Comparison of ENCODE assay signal across 22 mouse cellular contexts in genomic region chr7:132025591-132025990, GRCm38 (mm10). TPM values are rescaled to one million over a fixed set of nuclear protein-coding genes. Genes with fewer than 3 reads are reported as not detected.
"Had no signal": no experiment of that assay in that cellular context is flagged by ENCODE, and none has a peak within 500 bp of the region (broad histone marks: within the 10 kb centered on the region; RNA-seq: fewer than 3 reads in every experiment).

No protein-coding gene starts in this region.

- H3K4me2 ChIP-seq: neural tube, embryonic 13.5 days; neural tube, embryonic 15.5 days; stomach, embryonic 15.5 days had no signal

- H3K27me3 ChIP-seq: neural tube, embryonic 13.5 days; stomach, embryonic 15.5 days had no signal

- H3K36me3 ChIP-seq: neural tube, embryonic 13.5 days; neural tube, embryonic 15.5 days; stomach, embryonic 15.5 days had no signal

- H3K4me3 ChIP-seq: neural tube, embryonic 13.5 days; neural tube, embryonic 15.5 days; stomach, embryonic 15.5 days had no signal

- H3K9ac ChIP-seq: neural tube, embryonic 13.5 days; neural tube, embryonic 15.5 days; stomach, embryonic 15.5 days had no signal

- H3K4me1 ChIP-seq: neural tube, embryonic 13.5 days; neural tube, embryonic 15.5 days; stomach, embryonic 15.5 days had no signal

- H3K9me3 ChIP-seq: neural tube, embryonic 13.5 days; neural tube, embryonic 15.5 days; stomach, embryonic 15.5 days had no signal

- DNase-seq: retina, postnatal 1 day; right cerebral cortex, adult 18-20 months; right cerebral cortex, postnatal 14 days; right cerebral cortex, postnatal 25 days; right cerebral cortex, postnatal 4 days; spleen, adult 18-20 months; thymus, adult 18-20 months; thymus, postnatal 14 days; thymus, postnatal 25 days; thymus, postnatal 36 days; thymus, postnatal 4 days had no signal

- H3K27ac ChIP-seq: neural tube, embryonic 13.5 days; neural tube, embryonic 15.5 days; stomach, embryonic 15.5 days; stomach, postnatal 0 days had no signal

RNA-seq across cellular contexts. Expression of gene Gpr26, which starts 59.3 kb away (rescaled TPM):
- total RNA-seq: neutrophil, adult 5-6 weeks had no signal
- polyA plus RNA-seq: small intestine, adult 2 months; spleen, adult 2 months; stomach, embryonic 14.5 days; stomach, embryonic 15.5 days; stomach, embryonic 16.5 days; stomach, postnatal 0 days; testis, adult 2 months; thymus, postnatal 0 days had no signal
